Mouse (Mus musculus) bone marrow macrophage, adult 2 months (primary cell): Measurements from ENCODE around the gene Cyth1.

Experiments used
- CTCF ChIP-seq: IDR thresholded peaks from 2 replicates; pipeline ENCODE4 v1.5.1; 2012; ENCODE audit warnings: low read depth, mild to moderate bottlenecking, low read length, moderate library complexity
- POLR2A ChIP-seq: IDR thresholded peaks from 2 replicates; pipeline ENCODE4 v1.6.1; 2012; ENCODE audit warnings: mild to moderate bottlenecking, low read depth, low read length, borderline replicate concordance

DNA sequence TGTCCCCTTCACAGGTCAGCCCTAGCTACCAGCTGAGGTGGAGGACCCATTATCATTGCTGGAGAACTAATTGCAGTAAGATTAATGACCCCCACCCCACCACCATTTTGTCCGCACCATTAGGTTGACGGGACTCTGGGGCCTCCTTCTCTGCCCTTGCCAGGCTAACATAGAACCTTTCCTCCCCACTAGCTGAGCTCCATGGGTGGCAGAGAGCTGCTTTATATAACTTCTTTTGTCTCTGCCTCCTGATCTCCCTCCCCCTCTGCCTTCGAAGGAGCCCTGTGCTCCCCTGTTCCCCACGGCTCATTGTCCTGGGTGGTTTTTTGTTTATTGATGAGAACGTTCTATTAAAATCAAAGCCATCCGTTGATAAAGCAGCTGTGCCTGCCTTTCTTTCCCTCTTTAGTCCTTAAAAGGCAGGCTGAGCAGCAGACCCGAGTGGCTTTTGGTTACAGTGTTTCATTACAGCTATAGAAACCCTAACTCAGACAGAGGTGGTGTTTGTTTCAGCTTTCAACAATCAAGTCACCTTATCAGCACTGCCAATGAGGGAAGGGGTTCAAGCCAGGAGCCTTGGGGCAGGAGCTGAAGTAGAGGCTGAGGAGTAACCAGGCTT is 105.7 kb downstream of the Cyth1 start:
- TF ChIP-seq CTCF (no peak), POLR2A (no peak)
